Mouse (Mus musculus) embryonic fibroblast, embryonic 13.5 days (primary cell): Measurements from ENCODE around the gene Crxos.

Experiments used
- CTCF ChIP-seq: IDR thresholded peaks from 2 replicates; pipeline ENCODE4 v1.5.1; 2011; ENCODE audit warnings: mild to moderate bottlenecking, control low read depth, low read length, moderate library complexity, borderline replicate concordance; ENCODE audit not compliant: insufficient read depth
- POLR2A ChIP-seq: IDR thresholded peaks from 2 replicates; pipeline ENCODE4 v1.6.1; 2011; ENCODE audit warnings: low read depth, mild to moderate bottlenecking, control low read depth, low read length, moderate library complexity

- TF ChIP-seq CTCF = no peak
- no peak for TF ChIP-seq POLR2A
These were observed 70.0 kb downstream of the Crxos start for GRCm38 (mm10) chr7:15952416-15952815.
